Mouse (Mus musculus): ENCODE measurements around the gene Cyb5r1. TPM values are rescaled to one million over a fixed set of nuclear protein-coding genes. Genes with fewer than 3 reads are reported as not detected.
"Not testable (repeated sequence)": the region's sequence is repeated elsewhere in the genome, so short reads cannot be mapped to it uniquely, and the experiment has no call there.

The Cyb5r1 gene
- total RNA-seq, 2 experiments from 2014 or later, result 20.3 to 23.3 TPM

GRCm38 (mm10) chr1:134442394-134442793, 37.0 kb downstream of the Cyb5r1 start:
- no peak overlapping the region for H3K4me3 ChIP-seq
- no peak overlapping the region for H3K27ac ChIP-seq
- DNase-seq (ENCODE audit: extremely low spot score in 1 of 2, low spot score in 2 of 2), result no peak
- intact Hi-C loops (cut with DNase I), result no loop called here
- no peak for TF ChIP-seq CTCF (IDR thresholded peaks at IDR 0.05)

DNA sequence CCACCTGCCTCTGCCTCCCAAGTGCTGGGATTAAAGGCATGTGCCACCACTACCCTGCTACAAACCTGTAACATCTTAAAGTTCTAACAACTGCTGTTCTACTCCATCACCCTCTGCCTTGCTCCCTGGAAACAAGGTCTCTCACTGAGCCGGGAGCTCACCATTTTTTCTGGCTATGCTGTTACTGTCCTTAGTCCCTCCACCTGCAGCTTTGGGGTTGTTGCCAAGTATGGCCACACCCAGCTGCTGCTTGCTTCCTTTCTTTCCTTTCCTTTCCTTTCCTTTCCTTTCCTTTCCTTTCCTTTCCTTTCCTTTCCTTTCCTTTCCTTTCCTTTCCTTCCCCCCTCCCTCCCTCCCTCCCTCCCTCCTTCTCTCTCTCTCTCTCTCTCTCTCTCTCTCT, 37.9 kb downstream of the Cyb5r1 start:
- DNase-seq (ENCODE audit: extremely low spot score in 1 of 2, low spot score in 2 of 2), result not testable (repeated sequence)

DNA sequence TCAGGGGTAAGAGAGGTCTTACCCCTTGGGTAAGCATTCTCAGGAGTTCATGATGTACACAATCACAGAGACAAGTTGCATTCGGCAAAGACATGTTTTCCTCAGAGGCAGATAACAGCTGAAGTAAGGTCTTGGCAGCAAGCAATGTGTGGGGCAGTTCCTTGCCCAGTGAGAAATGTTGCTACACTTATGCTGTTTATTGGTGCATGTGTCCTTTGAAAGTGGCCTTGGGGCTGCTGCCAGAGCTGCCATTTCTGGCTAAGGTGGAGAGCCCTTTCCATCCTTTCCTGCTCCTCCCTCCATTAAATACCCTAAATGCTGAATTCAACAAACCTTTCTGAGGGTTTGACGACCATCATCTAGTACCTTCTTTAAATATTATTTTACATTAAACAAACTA, 40.1 kb downstream of the Cyb5r1 start:
- no peak overlapping the region for H3K4me3 ChIP-seq
- intact Hi-C loops (cut with DNase I), result loop anchor here (5.0 kb wide), 1 partner anchor 68 kb away; no protein-coding TSS in a partner anchor
- DNase-seq (ENCODE audit: extremely low spot score in 1 of 2, low spot score in 2 of 2), result no peak
- no peak overlapping the region for H3K27ac ChIP-seq
- no peak for TF ChIP-seq CTCF (IDR thresholded peaks at IDR 0.05)

More for the DNA sequence above, 37.9 kb downstream of the Cyb5r1 start:
- intact Hi-C loops (cut with DNase I); H3K27ac ChIP-seq; H3K4me3 ChIP-seq: not testable (repeated sequence)

DNA sequence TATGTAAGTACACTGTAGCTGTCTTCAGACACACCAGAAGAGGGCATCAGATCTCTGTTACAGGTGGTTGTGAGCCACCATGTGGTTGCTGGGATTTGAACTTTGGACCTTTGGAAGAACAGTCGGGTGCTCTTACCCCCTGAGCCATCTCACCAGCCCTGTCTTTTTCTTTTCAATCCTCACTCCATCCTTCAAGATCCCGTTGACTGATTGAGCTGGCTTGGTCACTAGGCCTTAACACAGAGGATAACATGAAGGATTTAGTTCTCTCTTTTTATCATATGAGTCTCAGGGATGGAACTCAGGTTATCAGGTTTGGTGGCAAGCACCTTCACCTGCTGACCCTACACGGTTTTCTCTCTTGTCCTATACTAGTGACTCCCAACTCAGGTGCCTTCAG, 43.2 kb downstream of the Cyb5r1 start:
- H3K4me3 ChIP-seq; DNase-seq (ENCODE audit: extremely low spot score in 1 of 2, low spot score in 2 of 2); H3K27ac ChIP-seq: not testable (repeated sequence)
- intact Hi-C loops (cut with DNase I), result loop anchor here (5.0 kb wide), 1 partner anchor 71 kb away; no protein-coding TSS in a partner anchor

DNA sequence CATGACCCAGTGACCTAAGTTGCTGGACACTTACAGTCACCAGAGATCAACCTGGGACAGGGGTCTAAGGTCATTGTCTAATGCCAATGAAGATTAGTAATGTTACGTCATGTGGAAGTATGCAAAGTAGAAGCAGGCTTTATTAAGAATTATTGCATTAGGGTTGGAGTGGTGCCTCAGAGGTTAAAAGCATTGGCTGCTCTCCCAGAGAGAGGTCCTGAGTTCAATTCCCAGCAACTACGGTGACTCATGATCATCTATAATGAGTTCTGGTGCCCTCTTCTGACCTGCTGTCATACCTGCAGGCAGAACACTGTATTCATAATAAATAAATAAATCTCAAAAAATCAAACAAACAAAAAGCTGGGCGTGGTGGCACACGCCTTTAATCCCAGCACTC, 44.8 kb downstream of the Cyb5r1 start:
- intact Hi-C loops (cut with DNase I), result no loop called here
- no peak overlapping the region for H3K4me3 ChIP-seq
- no peak overlapping the region for H3K27ac ChIP-seq
- DNase-seq (ENCODE audit: extremely low spot score in 1 of 2, low spot score in 2 of 2), result no peak
- no peak; the same call in none of the 2 replicates for TF ChIP-seq CTCF (IDR thresholded peaks at IDR 0.05)

- Histone ChIP-seq H3K4me3 (no peak overlapping the region), H3K27ac (no peak overlapping the region)
- TF ChIP-seq CTCF (IDR thresholded peaks at IDR 0.05), result peak; percentile 68
- intact Hi-C loops (cut with DNase I), result no loop called here
- peak; percentile 21 to 44 for DNase-seq (ENCODE audit: extremely low spot score in 1 of 2, low spot score in 2 of 2)
Observed at GRCm38 (mm10) chr1:134450986-134451385, 45.6 kb downstream of the Cyb5r1 start.

DNA sequence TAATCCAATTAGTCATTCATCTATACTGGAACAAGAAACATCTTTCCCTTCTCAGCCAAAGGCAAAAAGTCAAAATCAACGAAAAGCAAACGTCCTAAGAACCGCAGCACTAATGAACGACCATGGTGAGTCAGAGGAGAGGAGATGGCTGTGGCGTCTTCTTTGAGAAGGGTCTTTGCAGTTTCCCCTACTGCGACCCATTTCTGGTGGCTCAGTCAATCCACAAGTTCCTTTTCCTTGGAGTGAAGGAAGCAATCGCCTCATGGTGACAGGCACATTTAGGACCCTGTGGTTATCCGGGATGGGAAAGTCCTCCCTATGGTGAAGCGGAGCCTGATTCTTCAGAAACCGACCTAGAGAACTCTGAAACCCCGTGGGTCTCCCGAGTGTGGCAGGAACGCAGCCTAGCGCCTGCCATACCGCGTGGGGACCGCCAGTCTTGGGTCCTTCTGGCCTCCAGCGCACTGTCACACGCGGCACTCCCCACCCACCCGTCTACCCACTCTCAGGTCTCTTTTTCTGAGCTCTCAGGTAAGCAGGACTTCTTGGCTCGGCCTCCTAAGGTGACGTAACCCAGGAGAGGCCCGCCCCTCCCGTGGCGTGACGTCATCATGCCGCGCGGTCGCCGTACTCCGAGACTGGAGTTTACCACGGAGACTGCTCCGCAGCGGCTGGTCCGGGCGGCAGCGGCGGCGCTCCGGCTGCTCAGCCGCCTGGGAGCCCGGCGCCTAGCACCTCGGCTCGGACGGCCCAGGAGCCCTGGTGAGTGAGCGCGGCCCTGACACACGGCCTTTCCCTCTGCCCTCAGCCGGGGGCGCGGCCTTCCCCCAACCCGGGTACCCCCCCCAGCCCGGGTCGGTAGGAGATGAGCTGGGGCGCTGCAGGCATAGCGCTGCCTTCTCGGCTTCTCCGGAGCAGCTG, 49.8 kb downstream of the Cyb5r1 start, which contains the start of gene Klhl12:
TSS of gene Klhl12 (plus strand) at position 628 of the 921 bp plus-strand sequence.
- DNase-seq (ENCODE audit: extremely low spot score in 1 of 2, low spot score in 2 of 2), result peak; percentile 95 to 97
- peak; percentile 13 for TF ChIP-seq CTCF (IDR thresholded peaks at IDR 0.05)
- Histone ChIP-seq H3K4me3 (peak within 1 kb of the TSS; percentile 81), H3K27ac (peak within 1 kb of the TSS; percentile 94)
- intact Hi-C loops (cut with DNase I), result loop anchor here (1.0 to 5.0 kb wide), 2 partner anchors 37 to 93 kb away; partner anchors contain the start of gene Rabif

- DNase-seq (ENCODE audit: extremely low spot score in 1 of 2, low spot score in 2 of 2), result no peak
- intact Hi-C loops (cut with DNase I), result loop anchor here (5.0 kb wide), 1 partner anchor 36 kb away; the partner anchor contains the start of gene Rabif
- no peak overlapping the region; the same call in 1 of the 2 replicates for H3K27ac ChIP-seq
- H3K4me3 ChIP-seq, result peak overlapping the region; percentile 81
- no peak for TF ChIP-seq CTCF (IDR thresholded peaks at IDR 0.05)
Observed at GRCm38 (mm10) chr1:134456060-134456459, 50.7 kb downstream of the Cyb5r1 start.

- H3K4me3 ChIP-seq, result no peak overlapping the region
- intact Hi-C loops (cut with DNase I), result loop anchor here (5.0 kb wide), 1 partner anchor 34 kb away; the partner anchor contains the start of gene Rabif
- no peak overlapping the region for H3K27ac ChIP-seq
- DNase-seq (ENCODE audit: extremely low spot score in 1 of 2, low spot score in 2 of 2), result no peak
- TF ChIP-seq CTCF (IDR thresholded peaks at IDR 0.05), result no peak
Observed at GRCm38 (mm10) chr1:134458139-134458727, 52.9 kb downstream of the Cyb5r1 start.

GRCm38 (mm10) chr1:134460294-134461284, 55.2 kb downstream of the Cyb5r1 start:
- TF ChIP-seq CTCF (IDR thresholded peaks at IDR 0.05), result no peak
- Histone ChIP-seq H3K4me3 (no peak overlapping the region), H3K27ac (no peak overlapping the region)
- DNase-seq (ENCODE audit: extremely low spot score in 1 of 2, low spot score in 2 of 2), result no peak
- intact Hi-C loops (cut with DNase I), result no loop called here

Other genes with a start within 250 kb of the Cyb5r1 start
- 10 to 100 TPM; 14.0 TPM for gene Chil1, start 223.4 kb upstream of the Cyb5r1 start, total RNA-seq (2021)
- gene Mybph, start 212.1 kb upstream of the Cyb5r1 start, total RNA-seq (2021), result under 1 TPM in 1 of 2 experiments, not detected in 1; 0.25 TPM
- gene Adora1, start 170.1 kb upstream of the Cyb5r1 start, total RNA-seq (2021), result 100 to 1,000 TPM; 180 to 188 TPM
- not detected for gene Myog, start 115.6 kb upstream of the Cyb5r1 start, total RNA-seq (2021)
- gene Ppfia4, start 72.6 kb upstream of the Cyb5r1 start, total RNA-seq (2021), result 10 to 100 TPM; 50.7 to 50.8 TPM
- gene Tmem183a, start 43.6 kb upstream of the Cyb5r1 start, total RNA-seq (2021), result 10 to 100 TPM; 57.2 to 70.8 TPM
- gene 4933406M09Rik, start 19.6 kb upstream of the Cyb5r1 start, total RNA-seq (2021), result not detected
- 10 to 100 TPM; 55.9 to 58.2 TPM for gene Adipor1, start 9.8 kb downstream of the Cyb5r1 start, total RNA-seq (2021)
- gene Klhl12, start 50.0 kb downstream of the Cyb5r1 start, total RNA-seq (2021), result 10 to 100 TPM; 36.1 to 38.9 TPM
- gene Rabif, start 89.1 kb downstream of the Cyb5r1 start, total RNA-seq (2021), result 10 to 100 TPM; 25.8 to 28.6 TPM
- gene Mgat4e, start 144.1 kb downstream of the Cyb5r1 start, total RNA-seq (2021), result not detected
- 10 to 100 TPM; 70.5 to 71.0 TPM for gene Kdm5b, start 154.6 kb downstream of the Cyb5r1 start, total RNA-seq (2021)
- 10 to 100 TPM; 57.7 to 62.5 TPM for gene Syt2, start 241.1 kb downstream of the Cyb5r1 start, total RNA-seq (2021)